Mouse (Mus musculus) small intestine, adult 2 months (tissue): ENCODE measurements around the gene Lcn5. TPM values are rescaled to one million over a fixed set of nuclear protein-coding genes. Genes with fewer than 3 reads are reported as not detected.
"Not testable (repeated sequence)": the region's sequence is repeated elsewhere in the genome, so short reads cannot be mapped to it uniquely, and the experiment has no call there.

ENCODE experiments used
- H3K27ac ChIP-seq: fragments of 200-500 bp; 2 replicates; pipeline ENCODE4 v1.5.1; 2012; ENCODE audit warnings: low read depth, low read length, control low read depth, inconsistent platforms; ENCODE audit not compliant: insufficient read depth
- H3K27me3 ChIP-seq: fragments of 200-500 bp; 2 replicates; pipeline ENCODE4 v1.6.1; 2012; ENCODE audit warnings: mild to moderate bottlenecking, moderate library complexity, low read length, inconsistent platforms; ENCODE audit not compliant: control insufficient read depth, insufficient read depth
- H3K36me3 ChIP-seq: fragments of 200-500 bp; 2 replicates; pipeline ENCODE4 v1.6.1; 2012; ENCODE audit warnings: mild to moderate bottlenecking, low read length, control low read depth, inconsistent platforms; ENCODE audit not compliant: control insufficient read depth, insufficient read depth
- H3K4me1 ChIP-seq: fragments of 200-500 bp; 2 replicates; pipeline ENCODE4 v1.6.1; 2012; ENCODE audit warnings: low read length, inconsistent platforms, mixed read lengths; ENCODE audit not compliant: control insufficient read depth, insufficient read depth, insufficient read length
- H3K4me3 ChIP-seq: fragments of 200-500 bp; 2 replicates; pipeline ENCODE4 v1.5.1; 2012; ENCODE audit warnings: low read depth, mild to moderate bottlenecking, control low read depth, inconsistent platforms, low read length, moderate library complexity
- CTCF ChIP-seq: fragments of 200-500 bp; IDR thresholded peaks from 2 replicates; pipeline ENCODE4 v1.5.1; 2012; ENCODE audit warnings: low read depth, mild to moderate bottlenecking, control low read depth, inconsistent platforms, low read length, moderate library complexity, mixed read lengths; ENCODE audit not compliant: insufficient replicate concordance, insufficient read length; ENCODE audit errors: extremely low read depth
- POLR2A ChIP-seq: fragments of 200-500 bp; IDR thresholded peaks from 2 replicates; pipeline ENCODE4 v1.6.1; 2012; ENCODE audit warnings: low read depth, mild to moderate bottlenecking, control low read depth, inconsistent platforms, low read length, moderate library complexity
- WGBS: fragments of 180-500 bp; shearing (Covaris S2); methylation state at CpG from one replicate; pipeline ENCODE4 v1.1.7; 2018; 5-methylcytosine and 5-hydroxymethylcytosine counted together
- polyA plus RNA-seq: library from polyadenylated mRNA; depleted of rRNA; stranded (reverse); fragments of >200 nt; gene quantifications from 2 replicates; pipeline ENCODE4 v1.2.3, GENCODE M21; 2012; rRNA removed

The Lcn5 gene
- polyA plus RNA-seq, 1 experiment: not detected

GRCm38 (mm10) chr2:25698696-25699095 is 40.9 kb downstream of the Lcn5 start:
- TF ChIP-seq CTCF: no peak
- no peaks in the 10 kb centered on the region for H3K27me3 ChIP-seq
- WGBS: 75% methylated on average over 2 of the region's 2 CpGs
- H3K4me1 ChIP-seq: peaks cover 2% of the 10 kb centered on the region; the same call in 1 of the 2 replicates
- H3K36me3 ChIP-seq: no peaks in the 10 kb centered on the region
- no peak overlapping the region for H3K4me3 ChIP-seq
- H3K27ac ChIP-seq: no peak overlapping the region

DNA sequence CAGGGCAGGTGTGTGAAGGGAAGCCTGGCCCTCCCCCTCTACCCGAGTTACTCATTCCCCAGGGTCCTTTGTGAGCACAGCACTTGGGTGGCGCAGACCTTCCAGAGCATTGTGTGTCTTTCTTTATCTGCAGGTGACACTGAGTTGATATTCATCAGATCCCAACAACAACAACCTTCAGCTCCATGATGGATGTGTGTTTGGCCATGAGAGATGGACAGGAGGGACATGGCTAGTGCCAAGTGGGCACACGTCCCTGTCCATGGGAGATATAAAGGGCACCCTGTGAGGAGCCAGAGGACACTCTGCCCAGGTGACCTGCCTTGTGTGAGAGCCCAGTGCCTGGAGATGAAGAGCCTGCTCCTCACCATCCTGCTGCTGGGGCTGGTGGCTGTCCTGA is 42.0 kb downstream of the Lcn5 start, which contains the start of gene Obp2a:
Gene Obp2a, plus strand, starts transcription at position 301 of the 400 bp plus-strand sequence.
- H3K4me1 ChIP-seq, H3K36me3 ChIP-seq, H3K27ac ChIP-seq, H3K27me3 ChIP-seq, H3K4me3 ChIP-seq: not testable (repeated sequence)
- WGBS: 81% methylated on average over 3 of the region's 3 CpGs

- H3K4me3 ChIP-seq: no peak overlapping the region
- TF ChIP-seq CTCF (no peak), POLR2A (no peak)
- WGBS: 81% methylated on average over 5 of the region's 5 CpGs
- no peaks in the 10 kb centered on the region for H3K27me3 ChIP-seq
- no peaks in the 10 kb centered on the region for H3K36me3 ChIP-seq
- no peak overlapping the region for H3K27ac ChIP-seq
- peaks cover 2% of the 10 kb centered on the region; the same call in 1 of the 2 replicates for H3K4me1 ChIP-seq
Measured at GRCm38 (mm10) chr2:25701001-25701400, 43.2 kb downstream of the Lcn5 start.

DNA sequence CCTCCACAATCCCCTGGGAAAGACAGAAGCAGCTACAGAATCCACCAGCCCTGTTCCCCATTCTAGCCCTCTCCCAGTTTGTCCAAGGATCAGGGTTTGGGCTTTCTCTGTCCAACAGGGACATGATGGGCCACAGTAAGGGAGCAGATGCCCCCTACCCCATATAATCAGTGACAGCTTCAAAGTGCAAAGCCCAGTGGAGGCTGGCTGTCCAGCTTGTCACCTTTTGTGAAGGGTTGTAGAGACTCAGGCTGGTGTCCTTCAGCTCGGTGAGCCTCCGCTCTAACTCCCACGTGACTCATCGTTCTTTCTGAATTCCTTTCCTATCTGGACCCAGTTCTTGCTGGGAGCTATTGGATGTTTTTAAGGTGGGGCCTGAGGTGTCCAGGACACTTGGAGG is 46.0 kb downstream of the Lcn5 start:
- no peaks in the 10 kb centered on the region for H3K27me3 ChIP-seq
- H3K27ac ChIP-seq: no peak overlapping the region
- WGBS: 67% methylated on average over 4 of the region's 4 CpGs
- H3K4me3 ChIP-seq: no peak overlapping the region
- TF ChIP-seq CTCF (no peak), POLR2A (no peak)
- H3K36me3 ChIP-seq: no peaks in the 10 kb centered on the region
- H3K4me1 ChIP-seq: peaks cover 3% of the 10 kb centered on the region

GRCm38 (mm10) chr2:25706643-25707481 is 49.1 kb downstream of the Lcn5 start, which contains the start of gene Bmyc:
Bmyc (plus strand) TSS chr2:25706739.
- H3K27me3 ChIP-seq: no peaks in the 10 kb centered on the region
- H3K4me1 ChIP-seq: peaks cover 3% of the 10 kb centered on the region
- TF ChIP-seq CTCF (peak; percentile 43; the same call in 1 of the 2 replicates), POLR2A (no peak)
- no peaks in the 10 kb centered on the region for H3K36me3 ChIP-seq
- 1% methylated on average over 78 of the region's 78 CpGs for WGBS
- peak within 1 kb of the TSS; percentile 72 for H3K4me3 ChIP-seq
- no peak within 1 kb of the TSS for H3K27ac ChIP-seq

DNA sequence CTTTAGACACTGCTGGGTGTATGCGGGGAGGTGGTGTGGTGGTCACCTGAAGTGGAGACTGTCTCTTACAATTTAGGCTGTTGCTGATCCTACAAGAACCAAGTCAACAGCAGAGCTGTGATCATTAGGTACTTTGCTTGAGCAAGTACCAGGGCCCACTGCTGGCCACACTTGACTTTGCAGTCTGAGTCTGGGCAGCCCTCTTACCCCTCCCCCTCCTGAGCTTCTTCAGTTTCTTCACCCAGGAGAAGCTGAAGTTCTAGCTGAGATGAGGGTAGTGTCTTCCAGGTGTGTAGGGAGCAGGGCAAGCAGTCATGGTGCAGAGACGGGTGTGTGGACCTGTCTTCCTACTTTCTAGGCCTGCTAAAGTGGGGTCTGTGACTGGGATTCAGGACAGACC is 50.4 kb downstream of the Lcn5 start:
- H3K4me3 ChIP-seq: no peak overlapping the region
- H3K27ac ChIP-seq: no peak overlapping the region
- H3K36me3 ChIP-seq: no peaks in the 10 kb centered on the region
- H3K27me3 ChIP-seq: no peaks in the 10 kb centered on the region
- TF ChIP-seq CTCF (peak; percentile 39; the same call in 1 of the 2 replicates), POLR2A (no peak)
- peaks cover 3% of the 10 kb centered on the region for H3K4me1 ChIP-seq
- WGBS: 81% methylated on average over 2 of the region's 2 CpGs

GRCm38 (mm10) chr2:25709056-25709455 is 51.3 kb downstream of the Lcn5 start:
- not testable (repeated sequence) for H3K4me3 ChIP-seq, H3K4me1 ChIP-seq, H3K36me3 ChIP-seq, H3K27ac ChIP-seq, H3K27me3 ChIP-seq
- 95% methylated on average over 1 of the region's 1 CpGs for WGBS

DNA sequence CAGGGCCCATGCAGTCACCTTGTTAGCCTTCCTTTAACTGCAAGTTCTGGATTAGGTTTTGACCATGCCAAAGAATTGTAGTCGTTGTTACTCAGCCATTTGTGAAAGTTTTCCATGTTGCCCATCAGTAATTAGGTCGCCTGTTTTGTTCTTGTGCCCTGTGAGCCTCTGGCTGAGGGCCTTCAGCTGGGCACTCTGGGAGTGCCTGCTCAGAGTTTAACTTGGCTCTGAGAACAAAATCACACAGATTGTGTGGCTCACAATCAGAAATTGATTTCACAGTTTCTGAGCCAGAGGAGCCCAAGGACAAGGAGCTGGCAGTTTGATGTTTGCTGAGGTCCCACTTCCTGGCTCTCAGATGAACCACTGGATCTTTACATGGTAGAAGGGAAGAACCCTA is 52.0 kb downstream of the Lcn5 start:
- not testable (repeated sequence) for H3K4me1 ChIP-seq, H3K27ac ChIP-seq, H3K4me3 ChIP-seq, H3K36me3 ChIP-seq, H3K27me3 ChIP-seq
- 61% methylated on average over 2 of the region's 2 CpGs for WGBS

Other genes starting within 250 kb of the Lcn5 start
- 0.68 and 0.76 TPM in 2 replicates for gene Fut7, start 234.7 kb upstream of the Lcn5 start, polyA plus RNA-seq
- 15.0 and 18.5 TPM in 2 replicates for gene Abca2, start 229.2 kb upstream of the Lcn5 start, polyA plus RNA-seq
- 0.38 and 12.0 TPM in 2 replicates for gene Clic3, start 201.1 kb upstream of the Lcn5 start, polyA plus RNA-seq
- 48.6 and 62.7 TPM in 2 replicates for gene Paxx, start 196.9 kb upstream of the Lcn5 start, polyA plus RNA-seq
- 0.28 and 0.39 TPM in 2 replicates for gene Ptgds, start 187.9 kb upstream of the Lcn5 start, polyA plus RNA-seq
- not detected in 2 replicates for gene Lcn12, start 164.0 kb upstream of the Lcn5 start, polyA plus RNA-seq
- gene Fbxw5, start 157.2 kb upstream of the Lcn5 start, polyA plus RNA-seq: 32.0 and 34.0 TPM in 2 replicates
- gene C8g, start 156.2 kb upstream of the Lcn5 start, polyA plus RNA-seq: 2.1 and 2.2 TPM in 2 replicates
- gene Traf2, start 111.0 kb upstream of the Lcn5 start, polyA plus RNA-seq: 8.2 and 13.7 TPM in 2 replicates
- gene Edf1, start 100.1 kb upstream of the Lcn5 start, polyA plus RNA-seq: 209 and 413 TPM in 2 replicates
- 0.52 and 1.1 TPM in 2 replicates for gene Mamdc4, start 83.1 kb upstream of the Lcn5 start, polyA plus RNA-seq
- gene Phpt1, start 82.7 kb upstream of the Lcn5 start, polyA plus RNA-seq: 15.8 and 29.7 TPM in 2 replicates
- 1.7 and 2.2 TPM in 2 replicates for gene Ajm1, start 76.2 kb upstream of the Lcn5 start, polyA plus RNA-seq
- gene Rabl6, start 49.4 kb upstream of the Lcn5 start, polyA plus RNA-seq: 35.3 and 47.6 TPM in 2 replicates
- gene Ccdc183, start 40.3 kb upstream of the Lcn5 start, polyA plus RNA-seq: not detected in 2 replicates
- 10.0 and 11.7 TPM in 2 replicates for gene Tmem141, start 35.9 kb upstream of the Lcn5 start, polyA plus RNA-seq
- gene Fcna, start 29.9 kb upstream of the Lcn5 start, polyA plus RNA-seq: 0.65 and 1.4 TPM in 2 replicates
- not detected in 2 replicates for gene Lcn8, start 4.8 kb upstream of the Lcn5 start, polyA plus RNA-seq
- gene Lcn6, start 18.8 kb downstream of the Lcn5 start, polyA plus RNA-seq: not detected in 2 replicates
- gene Lcn10, start 24.8 kb downstream of the Lcn5 start, polyA plus RNA-seq: not detected in 2 replicates
- not detected in 2 replicates for gene Obp2a, start 42.1 kb downstream of the Lcn5 start, polyA plus RNA-seq
- 22.9 and 28.4 TPM in 2 replicates for gene Bmyc, start 48.8 kb downstream of the Lcn5 start, polyA plus RNA-seq
- gene Obp2b, start 79.1 kb downstream of the Lcn5 start, polyA plus RNA-seq: not detected in 2 replicates
- gene Lcn3, start 107.6 kb downstream of the Lcn5 start, polyA plus RNA-seq: not detected in 2 replicates
- not detected in 2 replicates for gene Lcn11, start 119.1 kb downstream of the Lcn5 start, polyA plus RNA-seq
- not detected in 2 replicates for gene Gm13539, start 124.3 kb downstream of the Lcn5 start, polyA plus RNA-seq
- gene Glt6d1, start 157.9 kb downstream of the Lcn5 start, polyA plus RNA-seq: not detected in 2 replicates
- gene Lcn9, start 165.2 kb downstream of the Lcn5 start, polyA plus RNA-seq: not detected in 2 replicates
- gene Sohlh1, start 189.3 kb downstream of the Lcn5 start, polyA plus RNA-seq: not detected in 2 replicates
- 1.2 and 2.1 TPM in 2 replicates for gene Kcnt1, start 205.8 kb downstream of the Lcn5 start, polyA plus RNA-seq